Mouse (Mus musculus) kidney, embryonic 14.5 days (tissue): ENCODE measurements at regions not wholly inside any gene's neighbourhood (a gene's known extent, or its start where the extent isn't known, plus 50 kb on each side); places are given as distances from the start of the nearest gene placed in this dataset.
A peak's percentile ranks its signal among the peaks of the same experiment; 100 is the strongest.

Experiments
- ATAC-seq: fragments of 200-750 bp; cut with Nextera tagmentation; 2 replicates; pipeline ENCODE4 v1.8.0; 2017; ENCODE audit warnings: moderate number of reproducible peaks, mild to moderate bottlenecking, moderate TSS enrichment, moderate library complexity; ENCODE audit not compliant: low FRiP score, low TSS enrichment
- H3K27ac ChIP-seq: fragments of 300-500 bp; sonication (generic); 2 replicates; pipeline ENCODE4 v1.5.1; 2014; ENCODE audit warnings: low read depth, mild to moderate bottlenecking, low read length, moderate library complexity, mixed read lengths
- H3K27me3 ChIP-seq: fragments of 300-500 bp; sonication (generic); 2 replicates; pipeline ENCODE4 v1.6.1; 2014; ENCODE audit warnings: mild to moderate bottlenecking, low read length; ENCODE audit not compliant: control insufficient read depth, insufficient read depth
- H3K36me3 ChIP-seq: fragments of 300-500 bp; sonication (generic); 2 replicates; pipeline ENCODE4 v1.6.1; 2014; ENCODE audit warnings: low read length, mixed read lengths; ENCODE audit not compliant: control insufficient read depth, insufficient read depth
- H3K4me1 ChIP-seq: fragments of 300-500 bp; sonication (generic); 2 replicates; pipeline ENCODE4 v1.6.1; 2014; ENCODE audit warnings: low read length, mixed read lengths; ENCODE audit not compliant: control insufficient read depth, insufficient read depth
- H3K4me2 ChIP-seq: fragments of 300-500 bp; sonication (generic); replicated peaks from 2 replicates; pipeline ENCODE4 v1.6.1; 2014; ENCODE audit warnings: low read depth, mild to moderate bottlenecking, low read length
- H3K4me3 ChIP-seq: fragments of 300-500 bp; sonication (generic); 2 replicates; pipeline ENCODE4 v1.5.1; 2014; ENCODE audit warnings: mild to moderate bottlenecking, low read length
- H3K9ac ChIP-seq: fragments of 300-500 bp; sonication (generic); 2 replicates; pipeline ENCODE4 v1.6.1; 2014; ENCODE audit warnings: low read depth, mild to moderate bottlenecking, low read length, moderate library complexity
- H3K9me3 ChIP-seq: fragments of 300-500 bp; sonication (generic); 2 replicates; pipeline ENCODE4 v1.6.1; 2016; ENCODE audit warnings: low read length; ENCODE audit not compliant: control insufficient read depth
- WGBS: fragments of 180-500 bp; shearing (Covaris S2); extraction: QIAGEN DNeasy Blood & Tissue Kit; methylation state at CpG from one replicate; pipeline ENCODE4 v1.1.7; 2014; 5-methylcytosine and 5-hydroxymethylcytosine counted together

- Histone ChIP-seq H3K4me1 (peaks cover 8% of the 10 kb centered on the region), H3K36me3 (no peaks in the 10 kb centered on the region), H3K4me3 (no peak overlapping the region), H3K27ac (no peak overlapping the region), H3K9ac (no peak overlapping the region), H3K4me2 (no peak overlapping the region), H3K9me3 (no peaks in the 10 kb centered on the region), H3K27me3 (peaks cover 11% of the 10 kb centered on the region)
- WGBS, result 22% methylated on average over 3 of the region's 3 CpGs
- ATAC-seq, result peak; percentile 26; the same call in 1 of the 2 replicates
These were observed 221.5 kb upstream of the Pkn2 start for GRCm38 (mm10) chr3:143103333-143103732.

GRCm38 (mm10) chr3:143100810-143101645, 219.2 kb upstream of the Pkn2 start:
- Histone ChIP-seq H3K9ac (peak overlapping the region; percentile 60), H3K36me3 (no peaks in the 10 kb centered on the region), H3K27me3 (peaks cover 11% of the 10 kb centered on the region), H3K4me2 (peak overlapping the region; percentile 88), H3K4me3 (peak overlapping the region; percentile 46), H3K27ac (no peak overlapping the region), H3K4me1 (peaks cover 8% of the 10 kb centered on the region; the same call in 1 of the 2 replicates), H3K9me3 (no peaks in the 10 kb centered on the region)
- no peak for ATAC-seq
- 3% methylated on average over 50 of the region's 59 CpGs for WGBS

GRCm38 (mm10) chr3:143100203-143100602, 218.4 kb upstream of the Pkn2 start:
- H3K27me3 ChIP-seq, result peaks cover 11% of the 10 kb centered on the region
- no peak for ATAC-seq
- no peaks in the 10 kb centered on the region for H3K9me3 ChIP-seq
- H3K36me3 ChIP-seq, result no peaks in the 10 kb centered on the region
- no peak overlapping the region for H3K9ac ChIP-seq
- peak overlapping the region; percentile 46; the same call in 1 of the 2 replicates for H3K4me3 ChIP-seq
- H3K27ac ChIP-seq, result no peak overlapping the region
- peak overlapping the region; percentile 88 for H3K4me2 ChIP-seq
- 39% methylated on average over 7 of the region's 7 CpGs for WGBS
- H3K4me1 ChIP-seq, result peaks cover 8% of the 10 kb centered on the region; the same call in 1 of the 2 replicates

GRCm38 (mm10) chr3:143092206-143092605, 210.4 kb upstream of the Pkn2 start:
- Histone ChIP-seq H3K4me2 (no peak overlapping the region), H3K27me3 (no peaks in the 10 kb centered on the region), H3K36me3 (no peaks in the 10 kb centered on the region), H3K27ac (no peak overlapping the region), H3K4me3 (no peak overlapping the region), H3K9ac (no peak overlapping the region), H3K9me3 (no peaks in the 10 kb centered on the region), H3K4me1 (peaks cover 4% of the 10 kb centered on the region; the same call in 1 of the 2 replicates)
- WGBS, result 59% methylated on average over 4 of the region's 4 CpGs
- ATAC-seq, result no peak

- no peak overlapping the region for H3K27ac ChIP-seq
These were observed 209.1 kb upstream of the Pkn2 start for GRCm38 (mm10) chr3:143090886-143091285.

GRCm38 (mm10) chr3:143090316-143090715, 208.5 kb upstream of the Pkn2 start:
- no peak overlapping the region for H3K4me2 ChIP-seq
- no peak for ATAC-seq
- H3K4me3 ChIP-seq, result no peak overlapping the region

More at GRCm38 (mm10) chr3:143090886-143091285, 209.1 kb upstream of the Pkn2 start:
- WGBS, result 23% methylated on average over 9 of the region's 9 CpGs
- H3K4me1 ChIP-seq, result peaks cover 4% of the 10 kb centered on the region; the same call in 1 of the 2 replicates
- peak; percentile 92 for ATAC-seq
- no peaks in the 10 kb centered on the region for H3K36me3 ChIP-seq
- no peaks in the 10 kb centered on the region for H3K9me3 ChIP-seq
- no peaks in the 10 kb centered on the region for H3K27me3 ChIP-seq
- no peak overlapping the region for H3K4me2 ChIP-seq
- H3K9ac ChIP-seq, result no peak overlapping the region
- H3K4me3 ChIP-seq, result no peak overlapping the region

GRCm38 (mm10) chr3:143087786-143088185, 206.0 kb upstream of the Pkn2 start:
- Histone ChIP-seq H3K36me3 (no peaks in the 10 kb centered on the region), H3K27me3 (no peaks in the 10 kb centered on the region), H3K4me3 (no peak overlapping the region), H3K9ac (no peak overlapping the region), H3K4me2 (no peak overlapping the region), H3K27ac (no peak overlapping the region), H3K4me1 (peaks cover 4% of the 10 kb centered on the region; the same call in 1 of the 2 replicates), H3K9me3 (no peaks in the 10 kb centered on the region)
- WGBS, result 77% methylated on average over 3 of the region's 3 CpGs
- ATAC-seq, result no peak

More at GRCm38 (mm10) chr3:143090316-143090715, 208.5 kb upstream of the Pkn2 start:
- Histone ChIP-seq H3K4me1 (peaks cover 4% of the 10 kb centered on the region; the same call in 1 of the 2 replicates), H3K27me3 (no peaks in the 10 kb centered on the region), H3K27ac (no peak overlapping the region), H3K36me3 (no peaks in the 10 kb centered on the region), H3K9ac (no peak overlapping the region), H3K9me3 (no peaks in the 10 kb centered on the region)
- WGBS, result 63% methylated on average over 3 of the region's 3 CpGs

GRCm38 (mm10) chr3:143078310-143078709, 196.5 kb upstream of the Pkn2 start:
- ATAC-seq, result no peak

GRCm38 (mm10) chr3:143071839-143072373, 190.1 kb upstream of the Pkn2 start:
- Histone ChIP-seq H3K9ac (no peak overlapping the region), H3K36me3 (no peaks in the 10 kb centered on the region), H3K4me1 (no peaks in the 10 kb centered on the region), H3K4me2 (no peak overlapping the region), H3K9me3 (no peaks in the 10 kb centered on the region), H3K27me3 (no peaks in the 10 kb centered on the region), H3K27ac (no peak overlapping the region), H3K4me3 (no peak overlapping the region)
- 60% methylated on average over 4 of the region's 4 CpGs for WGBS
- no peak for ATAC-seq

More at GRCm38 (mm10) chr3:143078310-143078709, 196.5 kb upstream of the Pkn2 start:
- Histone ChIP-seq H3K27ac (no peak overlapping the region), H3K4me3 (no peak overlapping the region), H3K27me3 (no peaks in the 10 kb centered on the region), H3K36me3 (no peaks in the 10 kb centered on the region), H3K9me3 (no peaks in the 10 kb centered on the region), H3K9ac (no peak overlapping the region), H3K4me2 (no peak overlapping the region), H3K4me1 (no peaks in the 10 kb centered on the region)
- WGBS, result 86% methylated on average over 7 of the region's 7 CpGs
